Mouse (Mus musculus) liver, embryonic 13.5 days (tissue): Measurements from ENCODE around the gene Uty. TPM values are rescaled to one million over a fixed set of nuclear protein-coding genes. Genes with fewer than 3 reads are reported as not detected.

ENCODE experiments used
- polyA plus RNA-seq: library from polyadenylated mRNA; unstranded; fragments of >200 nt; fragmentation: Nextera tagmentation; extraction: Ambion mirVana; gene quantifications from 2 replicates; pipeline ENCODE4 v1.2.1, GENCODE M21; 2015

The Uty gene
- polyA plus RNA-seq, 1 experiment from 2014 or later: 5.0 TPM

Other genes with a start within 250 kb of the Uty start
- gene Eif2s3y, start 235.2 kb downstream of the Uty start, polyA plus RNA-seq: 17.1 and 25.0 TPM in 2 replicates
- 10.6 and 12.1 TPM in 2 replicates for gene Ddx3y, start 40.9 kb upstream of the Uty start, polyA plus RNA-seq
- not detected in 2 replicates for gene Usp9y, start 214.0 kb upstream of the Uty start, polyA plus RNA-seq